ENCODE assay signal across 8 mouse cellular contexts in the genomic region with DNA sequence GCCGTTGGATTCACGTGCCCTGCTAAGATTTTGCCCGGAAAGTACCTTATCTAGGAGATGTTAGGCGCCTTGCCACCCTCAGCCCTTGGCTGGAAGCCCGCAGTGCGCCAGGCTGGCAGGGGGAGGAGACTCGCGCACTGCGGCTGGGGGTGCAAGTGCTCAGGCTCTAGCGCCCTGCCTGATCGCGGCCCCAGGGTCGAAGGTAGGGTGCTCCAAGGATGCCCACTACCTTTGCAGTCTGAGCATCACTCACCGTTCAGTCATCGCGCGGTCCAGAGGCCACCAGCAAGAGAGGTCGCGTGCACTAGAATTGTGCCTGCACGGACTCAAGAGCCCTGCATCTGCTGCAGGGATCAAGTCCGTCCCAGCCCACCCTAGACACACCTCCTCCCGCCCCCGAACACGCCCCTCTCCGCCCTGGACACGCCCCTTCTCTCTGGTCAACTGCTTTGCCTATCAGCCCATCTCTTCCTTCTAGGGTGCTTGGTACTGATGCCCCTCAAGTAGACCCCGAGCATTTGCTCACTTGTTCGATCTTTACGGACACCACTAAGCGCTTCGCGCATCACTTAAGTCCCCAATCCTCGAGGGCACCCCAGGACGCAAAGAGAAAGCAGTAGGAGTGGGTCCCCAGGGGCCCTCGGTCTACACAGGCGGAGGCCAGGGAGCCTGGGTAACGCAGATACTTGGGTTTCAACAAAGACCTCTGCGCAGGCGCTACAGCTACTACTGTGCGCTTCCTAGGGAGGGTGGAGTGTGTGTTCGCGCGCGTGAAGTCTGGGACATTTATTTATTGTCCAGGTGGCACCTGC. TPM values are rescaled to one million over a fixed set of nuclear protein-coding genes. Genes with fewer than 3 reads are reported as not detected.
DNase-seq lines count a peak whose midpoint lies in the region; ATAC-seq lines count a peak whose summit lies in the region.

Gene Rassf4, minus strand, starts transcription at position 482 of the 812 bp plus-strand sequence.

- peak within 1 kb of the TSS; percentile 80 for H3K27ac ChIP-seq in intestine, embryonic 15.5 days

- H3K4me2 ChIP-seq in intestine, embryonic 15.5 days (replicated peaks), result peak within 1 kb of the TSS; percentile 95

- peak within 1 kb of the TSS; percentile 48 for H3K9ac ChIP-seq in intestine, embryonic 15.5 days

- H3K36me3 ChIP-seq in intestine, embryonic 15.5 days, result no peaks in the 10 kb centered on the region

- no peaks in the 10 kb centered on the region for H3K27me3 ChIP-seq in intestine, embryonic 15.5 days (replicated peaks)

- intact Hi-C loops in left cerebral cortex, postnatal 14 days (cut with DNase I), result no loop called here

- peak within 1 kb of the TSS; percentile 53 for H3K4me3 ChIP-seq in intestine, embryonic 15.5 days (replicated peaks)

- 0% methylated on average over 44 of the region's 44 CpGs for WGBS in intestine, embryonic 15.5 days

- peak; percentile 92 for ATAC-seq in intestine, embryonic 15.5 days
- peak; percentile 67 for ATAC-seq in megakaryocyte progenitor cell, adult 5-6 weeks (replicated peaks; ENCODE audit: poor library complexity)

- H3K9me3 ChIP-seq in intestine, embryonic 15.5 days, result no peaks in the 10 kb centered on the region

- DNase-seq in adrenal gland, adult 2 months, result peak; percentile 87
- peak; percentile 81 for DNase-seq in embryo, embryonic 11.5 days (ENCODE audit: low read depth, low spot score)
- peak; percentile 76 to 86 for DNase-seq in gastrocnemius, postnatal 4 days (ENCODE audit: low spot score in 2 of 2)
- peak; percentile 44 to 63 for DNase-seq in left cerebral cortex, postnatal 14 days (ENCODE audit: low spot score in 2 of 2)
- peak; percentile 77 to 79 for DNase-seq in right cerebral cortex, postnatal 10 days (ENCODE audit: low spot score in 2 of 2)
- DNase-seq in urinary bladder, postnatal 14 days (ENCODE audit: low spot score), result peak; percentile 85

- peaks cover 38% of the 10 kb centered on the region for H3K4me1 ChIP-seq in intestine, embryonic 15.5 days (replicated peaks)

RNA-seq across cellular contexts. Expression of gene Rassf4, which starts in this region (rescaled TPM):
- 1 to 10 TPM; 3.9 to 7.4 TPM for total RNA-seq in adrenal gland, adult 2 months (2021)
- polyA plus RNA-seq in adrenal gland, adult 2 months (2012; rRNA removed), result 2.3 TPM in 2 replicates
- total RNA-seq in gastrocnemius, postnatal 4 days (2021), result 10 to 100 TPM; 14.5 to 14.7 TPM
- 9.9 and 11.3 TPM in 2 replicates for polyA plus RNA-seq in intestine, embryonic 15.5 days (2015; fragmentation: Nextera tagmentation; extraction: Ambion mirVana)
- total RNA-seq in left cerebral cortex, postnatal 14 days (2021), result 1 to 10 TPM; 4.3 to 5.0 TPM
- 44.9 and 57.1 TPM in 2 replicates for total RNA-seq in megakaryocyte progenitor cell, adult 5-6 weeks (2015)
- 35.8 and 40.9 TPM in 2 replicates for total RNA-seq in megakaryocyte progenitor cell, adult 5-6 weeks (2017)

Comparison
In these comparisons a context has a peak if more than half of its experiments do, and no peak if none do; other contexts are left out.
1. Peak in every context shown above with its lines: DNase-seq, ATAC-seq, H3K4me3 ChIP-seq and H3K27ac ChIP-seq.